ENCODE assay signal across 20 mouse cellular contexts in the genomic region with DNA sequence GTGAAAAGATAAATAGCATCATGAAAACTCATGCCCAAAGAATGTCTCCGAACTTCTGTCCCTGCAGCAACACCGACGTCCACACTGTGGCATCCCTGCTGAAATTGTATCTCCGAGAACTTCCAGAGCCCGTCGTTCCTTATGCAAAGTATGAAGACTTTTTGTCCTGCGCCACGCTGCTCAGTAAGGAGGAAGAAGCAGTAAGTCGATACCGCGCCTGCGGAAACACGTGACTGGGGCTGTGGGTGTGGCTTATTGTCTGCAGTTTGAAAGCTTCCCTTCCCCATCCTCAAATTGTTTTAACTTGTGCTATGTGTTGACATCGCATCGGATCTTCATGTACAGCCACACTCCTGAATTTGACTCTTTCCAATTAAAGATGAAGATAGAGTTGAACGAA.
DNase-seq lines count a peak whose midpoint lies in the region; ATAC-seq and TF ChIP-seq lines count a peak whose summit lies in the region.
"Had no signal": no experiment of that assay in that cellular context is flagged by ENCODE, and none has a peak within 500 bp of the region (broad histone marks: within the 10 kb centered on the region; RNA-seq: fewer than 3 reads in every experiment).

No protein-coding gene starts in this region.

- no peaks in the 10 kb centered on the region for H3K9me3 ChIP-seq in embryonic facial prominence, embryonic 11.5 days (replicated peaks; ENCODE audit: control insufficient read depth, low read length)
- no peaks in the 10 kb centered on the region for H3K9me3 ChIP-seq in hindbrain, embryonic 14.5 days (ENCODE audit: control insufficient read depth, low read length)
- H3K9me3 ChIP-seq: intestine, embryonic 15.5 days; limb, embryonic 12.5 days; liver, embryonic 15.5 days; neural tube, embryonic 12.5 days had no signal

- whole genome bisulfite sequencing in embryonic facial prominence, embryonic 11.5 days: 62% methylated on average over 16 of the region's 16 CpGs
- 71% methylated on average over 16 of the region's 16 CpGs for WGBS in hindbrain, embryonic 14.5 days

- no peak overlapping the region for H3K27ac ChIP-seq in layer of hippocampus, adult 2 months
- H3K27ac ChIP-seq in embryonic facial prominence, embryonic 11.5 days (replicated peaks; ENCODE audit: low read depth, low read length): no peak overlapping the region
- no peak overlapping the region for H3K27ac ChIP-seq in hindbrain, embryonic 14.5 days
- H3K27ac ChIP-seq: intestine, embryonic 15.5 days; kidney, postnatal 0 days; limb, embryonic 12.5 days; liver, embryonic 15.5 days; neural tube, embryonic 12.5 days; stomach, postnatal 0 days had no signal

- H3K27me3 ChIP-seq in embryonic facial prominence, embryonic 11.5 days (ENCODE audit: control insufficient read depth, insufficient read depth, low read length): no peaks in the 10 kb centered on the region
- H3K27me3 ChIP-seq in hindbrain, embryonic 14.5 days (ENCODE audit: control insufficient read depth, insufficient read depth, low read length): no peaks in the 10 kb centered on the region
- H3K27me3 ChIP-seq: intestine, embryonic 15.5 days; limb, embryonic 12.5 days; liver, embryonic 15.5 days; neural tube, embryonic 12.5 days had no signal

- ATAC-seq in embryonic facial prominence, embryonic 11.5 days (replicated peaks; ENCODE audit: insufficient number of reproducible peaks, low FRiP score, low TSS enrichment, low read depth): no peak
- ATAC-seq in neutrophil, adult 5-6 weeks (ENCODE audit: extremely low read depth, insufficient number of reproducible peaks, low FRiP score, poor library complexity, severe bottlenecking): peak; percentile 48; the same call in 1 of the 2 replicates
- no peak for ATAC-seq in hindbrain, embryonic 14.5 days (ENCODE audit: low FRiP score)

- H3K9ac ChIP-seq in embryonic facial prominence, embryonic 11.5 days (replicated peaks; ENCODE audit: low read length): no peak overlapping the region; the same call in 1 of the 2 replicates
- H3K9ac ChIP-seq in hindbrain, embryonic 14.5 days: no peak overlapping the region
- H3K9ac ChIP-seq: intestine, embryonic 15.5 days; limb, embryonic 12.5 days; liver, embryonic 15.5 days; neural tube, embryonic 12.5 days had no signal

- H3K4me2 ChIP-seq in embryonic facial prominence, embryonic 11.5 days (ENCODE audit: low read depth, low read length): no peak overlapping the region
- H3K4me2 ChIP-seq in hindbrain, embryonic 14.5 days (replicated peaks): no peak overlapping the region
- H3K4me2 ChIP-seq: intestine, embryonic 15.5 days; limb, embryonic 12.5 days; liver, embryonic 15.5 days; neural tube, embryonic 12.5 days had no signal

- DNase-seq in layer of hippocampus, adult 2 months (ENCODE audit: low spot score in 2 of 2): no peak
- no peak for DNase-seq in layer of hippocampus, postnatal 36 days
- DNase-seq in MN1 (ENCODE audit: low spot score): peak; percentile 61
- DNase-seq in embryonic facial prominence, embryonic 11.5 days (ENCODE audit: low spot score): peak; percentile 5
- no peak for DNase-seq in hindbrain, embryonic 14.5 days (ENCODE audit: low spot score)
- no peak for DNase-seq in ovary, postnatal 14 days (ENCODE audit: low spot score)
- DNase-seq: adrenal gland, postnatal 36 days; cerebellum, adult 11 months; cerebellum, postnatal 36 days; heart, postnatal 10 days; lung, postnatal 4 days; midbrain, embryonic 14.5 days; retina, postnatal 1 day had no signal

- 0 out of 2 replicates have a peak, but pooled peaks have one; percentile 14 for TF ChIP-seq CTCF in layer of hippocampus, adult 2 months (conservative IDR thresholded peaks at IDR 0.05)

- H3K4me3 ChIP-seq in layer of hippocampus, adult 2 months: peak overlapping the region; percentile 44; the same call in 1 of the 2 replicates
- H3K4me3 ChIP-seq in embryonic facial prominence, embryonic 11.5 days (ENCODE audit: low read depth, low read length): no peak overlapping the region
- H3K4me3 ChIP-seq in hindbrain, embryonic 14.5 days (replicated peaks; ENCODE audit: low read length): no peak overlapping the region
- H3K4me3 ChIP-seq: intestine, embryonic 15.5 days; limb, embryonic 12.5 days; liver, embryonic 15.5 days; neural tube, embryonic 12.5 days had no signal

- no peaks in the 10 kb centered on the region for H3K36me3 ChIP-seq in embryonic facial prominence, embryonic 11.5 days (replicated peaks; ENCODE audit: control insufficient read depth, insufficient read depth, low read depth, low read length)
- H3K36me3 ChIP-seq in hindbrain, embryonic 14.5 days (replicated peaks; ENCODE audit: control insufficient read depth, insufficient read depth): no peaks in the 10 kb centered on the region
- H3K36me3 ChIP-seq: intestine, embryonic 15.5 days; liver, embryonic 15.5 days; neural tube, embryonic 12.5 days had no signal

- no peaks in the 10 kb centered on the region for H3K4me1 ChIP-seq in embryonic facial prominence, embryonic 11.5 days (ENCODE audit: control insufficient read depth, insufficient read depth, low read length)
- no peaks in the 10 kb centered on the region for H3K4me1 ChIP-seq in hindbrain, embryonic 14.5 days (replicated peaks; ENCODE audit: control insufficient read depth, insufficient read depth, low read length)
- H3K4me1 ChIP-seq: intestine, embryonic 15.5 days; liver, embryonic 15.5 days; neural tube, embryonic 12.5 days had no signal

Comparison
In these comparisons a context has a peak if more than half of its experiments do, and no peak if none do; other contexts are left out.
1. DNase-seq: peak in MN1 (single experiment) and embryonic facial prominence, embryonic 11.5 days (single experiment); none in layer of hippocampus, adult 2 months (0 of 2), layer of hippocampus, postnatal 36 days (0 of 2), hindbrain, embryonic 14.5 days (single experiment) and ovary, postnatal 14 days (single experiment).